Mouse (Mus musculus) kidney, adult 2 months (tissue): ENCODE measurements around the gene Hmgn1.

Source experiments
- CTCF ChIP-seq: fragments of 200-500 bp; conservative IDR thresholded peaks from 2 replicates; pipeline ENCODE4 v1.5.1; 2011; ENCODE audit warnings: low read depth, mild to moderate bottlenecking, control low read depth, low read length, moderate library complexity, mixed read lengths; ENCODE audit not compliant: insufficient read depth, insufficient read length
- POLR2A ChIP-seq: fragments of 200-500 bp; IDR thresholded peaks from one replicate; pipeline ENCODE4 v1.6.1; 2011; ENCODE audit warnings: low read depth, low read length, control low read depth

- TF ChIP-seq CTCF (no peak), POLR2A (no peak)
Observed at GRCm38 (mm10) chr16:96126684-96127171, 801 bp downstream of the Hmgn1 start.
